Mouse (Mus musculus): ENCODE data around the gene Pkp4.

Gene Pkp4

GRCm38 (mm10) chr2:59184107-59185064, 23.7 kb downstream of the Pkp4 start:
- DNase-seq (ENCODE audit: low read depth, low spot score): no peak

GRCm38 (mm10) chr2:59186122-59186521, 25.5 kb downstream of the Pkp4 start:
- DNase-seq (ENCODE audit: low read depth, low spot score): no peak

GRCm38 (mm10) chr2:59186966-59187365, 26.3 kb downstream of the Pkp4 start:
- no peak for DNase-seq (ENCODE audit: low read depth, low spot score)

GRCm38 (mm10) chr2:59188306-59188705, 27.7 kb downstream of the Pkp4 start:
- DNase-seq (ENCODE audit: low read depth, low spot score): no peak

GRCm38 (mm10) chr2:59189661-59190185, 29.1 kb downstream of the Pkp4 start:
- DNase-seq (ENCODE audit: low read depth, low spot score): no peak

- DNase-seq (ENCODE audit: low read depth, low spot score): no peak
These were observed 29.5 kb downstream of the Pkp4 start for GRCm38 (mm10) chr2:59190186-59190585.

- no peak for DNase-seq (ENCODE audit: low read depth, low spot score)
These were observed 30.8 kb downstream of the Pkp4 start for GRCm38 (mm10) chr2:59191466-59191865.

GRCm38 (mm10) chr2:59193117-59193516, 32.5 kb downstream of the Pkp4 start:
- no peak for DNase-seq (ENCODE audit: low read depth, low spot score)

GRCm38 (mm10) chr2:59197156-59197555, 36.5 kb downstream of the Pkp4 start:
- no peak for DNase-seq (ENCODE audit: low read depth, low spot score)

- no peak for DNase-seq (ENCODE audit: low read depth, low spot score)
These were observed 38.9 kb downstream of the Pkp4 start for GRCm38 (mm10) chr2:59199476-59199976.

GRCm38 (mm10) chr2:59200511-59200910, 39.9 kb downstream of the Pkp4 start:
- no peak for DNase-seq (ENCODE audit: low read depth, low spot score)

GRCm38 (mm10) chr2:59202930-59203329, 42.3 kb downstream of the Pkp4 start:
- DNase-seq (ENCODE audit: low read depth, low spot score): no peak

- no peak for DNase-seq (ENCODE audit: low read depth, low spot score)
These were observed 43.2 kb downstream of the Pkp4 start for GRCm38 (mm10) chr2:59203627-59204425.

GRCm38 (mm10) chr2:59205092-59205491, 44.4 kb downstream of the Pkp4 start:
- DNase-seq (ENCODE audit: low read depth, low spot score): no peak

GRCm38 (mm10) chr2:59206190-59206589, 45.5 kb downstream of the Pkp4 start:
- DNase-seq (ENCODE audit: low read depth, low spot score): no peak

GRCm38 (mm10) chr2:59207240-59207639, 46.6 kb downstream of the Pkp4 start:
- DNase-seq (ENCODE audit: low read depth, low spot score): no peak

GRCm38 (mm10) chr2:59207725-59208124, 47.1 kb downstream of the Pkp4 start:
- no peak for DNase-seq (ENCODE audit: low read depth, low spot score)

- no peak for DNase-seq (ENCODE audit: low read depth, low spot score)
These were observed 47.6 kb downstream of the Pkp4 start for GRCm38 (mm10) chr2:59208276-59208675.

- no peak for DNase-seq (ENCODE audit: low read depth, low spot score)
These were observed 50.4 kb downstream of the Pkp4 start for GRCm38 (mm10) chr2:59211051-59211450.

- no peak for DNase-seq (ENCODE audit: low read depth, low spot score)
These were observed 51.8 kb downstream of the Pkp4 start for GRCm38 (mm10) chr2:59212430-59212829.

GRCm38 (mm10) chr2:59212846-59213245, 52.2 kb downstream of the Pkp4 start:
- DNase-seq (ENCODE audit: low read depth, low spot score): no peak

- DNase-seq (ENCODE audit: low read depth, low spot score): no peak
These were observed 57.3 kb downstream of the Pkp4 start for GRCm38 (mm10) chr2:59217931-59218330.

All from retina, postnatal 7 days (tissue).